Mouse (Mus musculus) midbrain, embryonic 12.5 days (tissue): ENCODE measurements around the gene Wapl. TPM values are rescaled to one million over a fixed set of nuclear protein-coding genes. Genes with fewer than 3 reads are reported as not detected.

Experiments
- ATAC-seq: fragments of 200-750 bp; cut with Nextera tagmentation; 2 replicates; pipeline ENCODE4 v1.8.0; 2017; ENCODE audit warnings: low read depth, moderate TSS enrichment, moderate library complexity; ENCODE audit not compliant: low FRiP score
- H3K27ac ChIP-seq: fragments of 300-500 bp; sonication (generic); replicated peaks from 2 replicates; pipeline ENCODE4 v1.5.1; 2016; ENCODE audit warnings: mild to moderate bottlenecking
- H3K27me3 ChIP-seq: fragments of 300-500 bp; sonication (generic); 2 replicates; pipeline ENCODE4 v1.6.1; 2016; ENCODE audit warnings: mild to moderate bottlenecking
- H3K36me3 ChIP-seq: fragments of 300-500 bp; sonication (generic); 2 replicates; pipeline ENCODE4 v1.6.1; 2016
- H3K4me1 ChIP-seq: fragments of 300-500 bp; sonication (generic); 2 replicates; pipeline ENCODE4 v1.6.1; 2016
- H3K4me2 ChIP-seq: fragments of 300-500 bp; sonication (generic); replicated peaks from 2 replicates; pipeline ENCODE4 v1.6.1; 2016; ENCODE audit warnings: mild to moderate bottlenecking, moderate library complexity
- H3K4me3 ChIP-seq: fragments of 300-500 bp; sonication (generic); 2 replicates; pipeline ENCODE4 v1.5.1; 2016; ENCODE audit warnings: mild to moderate bottlenecking
- H3K9ac ChIP-seq: fragments of 300-500 bp; sonication (generic); replicated peaks from 2 replicates; pipeline ENCODE4 v1.6.1; 2016; ENCODE audit warnings: mild to moderate bottlenecking, moderate library complexity
- H3K9me3 ChIP-seq: fragments of 300-500 bp; sonication (generic); 2 replicates; pipeline ENCODE4 v1.6.1; 2016; ENCODE audit warnings: mild to moderate bottlenecking
- WGBS: fragments of 180-500 bp; shearing (Covaris S2); methylation state at CpG from one replicate; pipeline ENCODE4 v1.1.7; 2016; 5-methylcytosine and 5-hydroxymethylcytosine counted together
- polyA plus RNA-seq: library from polyadenylated mRNA; unstranded; fragments of >200 nt; fragmentation: Nextera tagmentation; extraction: Ambion mirVana; gene quantifications from 2 replicates; pipeline ENCODE4 v1.2.1, GENCODE M21; 2016

Wapl gene
- polyA plus RNA-seq, 1 experiment from 2014 or later: 34.4 TPM

- H3K9me3 ChIP-seq: no peaks in the 10 kb centered on the region
- H3K27me3 ChIP-seq: no peaks in the 10 kb centered on the region
- no peak overlapping the region for H3K4me2 ChIP-seq
- H3K4me3 ChIP-seq: no peak overlapping the region
- H3K27ac ChIP-seq: no peak overlapping the region
- 93% methylated on average over 2 of the region's 2 CpGs for WGBS
- no peaks in the 10 kb centered on the region for H3K4me1 ChIP-seq
- H3K36me3 ChIP-seq: peaks cover 7% of the 10 kb centered on the region
- ATAC-seq: no peak
- no peak overlapping the region for H3K9ac ChIP-seq
Observed at GRCm38 (mm10) chr14:34710209-34710608, 36.5 kb downstream of the Wapl start.

GRCm38 (mm10) chr14:34712027-34712426, 38.3 kb downstream of the Wapl start:
- H3K4me1 ChIP-seq: no peaks in the 10 kb centered on the region
- H3K36me3 ChIP-seq: peaks cover 7% of the 10 kb centered on the region
- no peak overlapping the region for H3K27ac ChIP-seq
- no peaks in the 10 kb centered on the region for H3K9me3 ChIP-seq
- H3K27me3 ChIP-seq: no peaks in the 10 kb centered on the region
- H3K4me3 ChIP-seq: no peak overlapping the region
- no peak for ATAC-seq
- WGBS: 99% methylated on average over 3 of the region's 3 CpGs
- no peak overlapping the region for H3K4me2 ChIP-seq
- no peak overlapping the region for H3K9ac ChIP-seq

DNA sequence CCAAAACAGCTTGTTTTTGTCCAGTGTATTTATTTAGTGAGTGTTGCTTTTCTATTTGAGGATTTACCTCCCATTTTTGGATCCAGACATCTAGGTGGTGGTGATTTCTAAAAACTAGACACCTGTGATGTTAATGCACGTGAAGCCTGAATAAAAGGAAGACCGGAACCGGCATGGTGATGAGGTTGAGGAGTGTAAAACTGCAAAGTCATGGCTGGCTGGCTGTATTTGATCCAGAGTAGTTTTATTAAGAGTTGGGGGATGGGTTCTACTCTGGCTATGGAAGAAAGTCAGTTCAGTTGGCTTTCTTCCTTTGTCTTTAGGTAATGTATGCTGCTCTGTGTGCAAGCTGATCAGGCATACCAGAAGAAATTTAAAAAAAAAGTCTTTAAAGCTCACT, 39.1 kb downstream of the Wapl start:
- no peak overlapping the region for H3K4me2 ChIP-seq
- H3K4me1 ChIP-seq: no peaks in the 10 kb centered on the region
- peaks cover 7% of the 10 kb centered on the region for H3K36me3 ChIP-seq
- no peaks in the 10 kb centered on the region for H3K27me3 ChIP-seq
- no peak overlapping the region for H3K27ac ChIP-seq
- H3K9ac ChIP-seq: no peak overlapping the region
- H3K9me3 ChIP-seq: no peaks in the 10 kb centered on the region
- H3K4me3 ChIP-seq: no peak overlapping the region
- no peak for ATAC-seq
- 76% methylated on average over 3 of the region's 3 CpGs for WGBS

DNA sequence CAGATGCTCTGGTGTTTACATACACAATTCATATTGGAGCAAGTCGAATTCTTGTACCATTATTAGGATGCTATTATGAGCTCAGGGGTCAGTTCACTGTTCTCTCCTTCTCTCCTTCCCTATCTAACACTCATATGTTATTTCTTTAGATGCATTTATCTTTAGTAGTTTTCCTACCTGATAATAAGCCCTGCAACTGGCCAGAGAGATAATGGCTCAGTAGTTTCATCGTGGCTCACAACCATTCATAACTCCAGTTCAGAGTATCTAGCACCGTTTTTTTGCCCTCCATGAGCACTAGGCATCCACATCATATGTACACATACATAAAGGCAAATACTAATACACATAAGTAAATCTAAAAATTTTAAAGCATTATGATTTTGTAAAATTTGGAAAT, 44.4 kb downstream of the Wapl start:
- Histone ChIP-seq H3K27me3 (no peaks in the 10 kb centered on the region), H3K4me2 (no peak overlapping the region), H3K9me3 (no peaks in the 10 kb centered on the region), H3K9ac (no peak overlapping the region), H3K4me3 (no peak overlapping the region), H3K36me3 (peaks cover 7% of the 10 kb centered on the region; the same call in 1 of the 2 replicates), H3K4me1 (no peaks in the 10 kb centered on the region), H3K27ac (no peak overlapping the region)
- 95% methylated on average over 3 of the region's 3 CpGs for WGBS
- no peak for ATAC-seq

DNA sequence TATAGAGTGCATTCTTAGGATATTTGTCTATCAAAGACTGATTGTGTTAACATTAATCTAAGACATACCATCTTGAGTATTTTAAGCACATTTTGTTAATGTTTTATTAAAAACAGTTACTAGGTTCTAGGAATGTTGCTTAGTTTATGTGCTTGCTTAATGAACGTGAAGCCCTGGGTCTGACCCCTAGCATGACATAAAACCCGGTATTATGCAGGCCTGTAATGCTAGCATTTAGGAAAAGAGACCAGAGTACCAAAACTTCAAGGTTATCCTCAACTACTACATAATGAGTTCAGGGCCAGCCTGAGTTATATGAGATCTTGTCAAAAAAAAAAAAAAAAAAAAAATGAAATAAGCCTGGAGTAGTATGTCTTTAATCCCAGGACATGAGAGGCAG, 54.0 kb downstream of the Wapl start:
- H3K9ac ChIP-seq: no peak overlapping the region
- no peaks in the 10 kb centered on the region for H3K4me1 ChIP-seq
- no peak overlapping the region for H3K4me3 ChIP-seq
- no peak overlapping the region for H3K4me2 ChIP-seq
- H3K27ac ChIP-seq: no peak overlapping the region
- peaks cover 29% of the 10 kb centered on the region for H3K36me3 ChIP-seq
- no peak for ATAC-seq
- 96% methylated on average over 2 of the region's 2 CpGs for WGBS
- no peaks in the 10 kb centered on the region for H3K9me3 ChIP-seq
- H3K27me3 ChIP-seq: no peaks in the 10 kb centered on the region

DNA sequence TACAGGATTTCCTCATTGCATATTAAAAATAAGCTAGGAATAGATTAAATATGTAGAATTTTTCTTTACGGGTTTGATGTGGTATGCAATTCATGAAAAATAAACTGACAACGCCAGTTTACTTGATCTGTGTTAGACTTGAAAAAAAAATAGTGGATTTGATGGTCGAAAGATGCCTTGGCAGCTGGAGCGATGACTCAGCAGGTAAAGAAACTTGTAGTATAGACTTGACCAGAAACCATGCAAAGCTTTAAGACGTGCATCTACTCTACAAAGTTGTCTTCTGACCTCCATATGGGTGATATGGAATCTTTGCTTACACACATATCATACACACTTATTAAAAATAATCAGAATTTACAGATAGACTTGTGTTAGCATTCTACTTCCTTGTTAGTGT, 61.7 kb downstream of the Wapl start:
- Histone ChIP-seq H3K36me3 (peaks cover 30% of the 10 kb centered on the region), H3K9me3 (no peaks in the 10 kb centered on the region), H3K27me3 (no peaks in the 10 kb centered on the region), H3K4me1 (no peaks in the 10 kb centered on the region), H3K9ac (no peak overlapping the region), H3K4me3 (no peak overlapping the region), H3K4me2 (no peak overlapping the region), H3K27ac (no peak overlapping the region)
- ATAC-seq: no peak
- 96% methylated on average over 5 of the region's 5 CpGs for WGBS

- H3K4me1 ChIP-seq: no peaks in the 10 kb centered on the region
- peaks cover 43% of the 10 kb centered on the region for H3K36me3 ChIP-seq
- H3K4me3 ChIP-seq: no peak overlapping the region
- no peak overlapping the region for H3K27ac ChIP-seq
- ATAC-seq: no peak
- H3K9ac ChIP-seq: no peak overlapping the region
- H3K27me3 ChIP-seq: no peaks in the 10 kb centered on the region
- H3K9me3 ChIP-seq: no peaks in the 10 kb centered on the region
- H3K4me2 ChIP-seq: no peak overlapping the region
- WGBS: 100% methylated on average over 1 of the region's 1 CpGs
Observed at GRCm38 (mm10) chr14:34745401-34745800, 71.7 kb downstream of the Wapl start.

GRCm38 (mm10) chr14:34755731-34756130, 82.0 kb downstream of the Wapl start:
- ATAC-seq: no peak
- no peaks in the 10 kb centered on the region for H3K9me3 ChIP-seq
- 72% methylated on average over 3 of the region's 3 CpGs for WGBS
- H3K4me3 ChIP-seq: no peak overlapping the region
- no peak overlapping the region for H3K4me2 ChIP-seq
- no peaks in the 10 kb centered on the region for H3K4me1 ChIP-seq
- peaks cover 5% of the 10 kb centered on the region; the same call in 1 of the 2 replicates for H3K36me3 ChIP-seq
- no peak overlapping the region for H3K27ac ChIP-seq
- no peaks in the 10 kb centered on the region for H3K27me3 ChIP-seq
- H3K9ac ChIP-seq: no peak overlapping the region

DNA sequence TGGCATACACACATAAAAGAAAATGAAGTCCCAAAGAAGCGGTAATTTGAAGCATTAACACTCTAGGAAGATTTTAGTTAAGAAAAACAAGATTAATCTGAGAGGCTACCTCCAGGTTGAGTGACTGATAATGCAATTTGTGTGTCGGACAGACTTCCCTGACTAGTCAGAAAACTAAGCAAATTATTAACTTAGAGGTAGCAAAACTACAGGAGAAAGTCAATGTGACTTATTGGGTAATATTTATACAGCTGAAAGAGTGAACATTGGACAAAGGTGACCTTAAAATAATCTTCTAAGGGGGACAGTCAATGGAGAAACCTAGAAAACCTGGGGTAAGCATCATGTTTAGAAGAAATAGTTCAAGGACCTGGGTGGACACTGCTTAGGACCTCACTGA, 86.2 kb downstream of the Wapl start:
- WGBS: 78% methylated on average over 2 of the region's 2 CpGs

GRCm38 (mm10) chr14:34761082-34761959, 87.6 kb downstream of the Wapl start:
- ATAC-seq: no peak
- Histone ChIP-seq H3K4me1 (no peaks in the 10 kb centered on the region), H3K27ac (no peak overlapping the region), H3K36me3 (no peaks in the 10 kb centered on the region), H3K9me3 (no peaks in the 10 kb centered on the region), H3K4me3 (no peak overlapping the region), H3K27me3 (no peaks in the 10 kb centered on the region), H3K9ac (no peak overlapping the region), H3K4me2 (no peak overlapping the region)
- WGBS: 93% methylated on average over 9 of the region's 9 CpGs

More for the DNA sequence above, 86.2 kb downstream of the Wapl start:
- Histone ChIP-seq H3K9ac (no peak overlapping the region), H3K36me3 (no peaks in the 10 kb centered on the region), H3K4me3 (no peak overlapping the region), H3K4me2 (no peak overlapping the region), H3K27ac (no peak overlapping the region), H3K4me1 (no peaks in the 10 kb centered on the region), H3K9me3 (no peaks in the 10 kb centered on the region), H3K27me3 (no peaks in the 10 kb centered on the region)
- no peak for ATAC-seq

DNA sequence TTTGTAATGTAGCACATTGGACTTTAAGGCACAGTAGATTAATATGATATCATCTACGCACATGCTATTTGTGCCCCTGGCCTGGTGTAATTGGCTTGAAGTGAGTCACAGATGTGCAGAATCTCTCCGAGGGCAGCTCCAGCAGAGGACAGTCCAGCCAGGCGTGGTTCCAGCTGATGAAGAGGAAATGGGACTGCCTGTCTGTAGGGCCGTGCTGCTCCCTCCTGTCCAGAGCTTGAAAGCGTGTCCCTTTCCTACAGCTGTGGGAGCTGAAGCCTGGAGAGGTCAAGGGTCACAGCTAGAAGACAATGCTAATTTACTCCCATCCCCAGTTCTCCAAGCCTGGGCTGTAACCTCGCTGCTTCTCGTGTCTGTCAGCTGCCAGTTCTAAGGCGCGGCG, 89.0 kb downstream of the Wapl start:
- Histone ChIP-seq H3K9me3 (no peaks in the 10 kb centered on the region), H3K27me3 (no peaks in the 10 kb centered on the region), H3K9ac (no peak overlapping the region), H3K4me1 (no peaks in the 10 kb centered on the region), H3K4me3 (no peak overlapping the region), H3K4me2 (no peak overlapping the region), H3K27ac (no peak overlapping the region), H3K36me3 (no peaks in the 10 kb centered on the region)
- ATAC-seq: no peak
- WGBS: 51% methylated on average over 10 of the region's 10 CpGs

- no peaks in the 10 kb centered on the region for H3K27me3 ChIP-seq
- no peak for ATAC-seq
- no peak overlapping the region for H3K9ac ChIP-seq
- H3K9me3 ChIP-seq: no peaks in the 10 kb centered on the region
- WGBS: 66% methylated on average over 10 of the region's 10 CpGs
- H3K36me3 ChIP-seq: no peaks in the 10 kb centered on the region
- H3K4me2 ChIP-seq: no peak overlapping the region
- H3K27ac ChIP-seq: no peak overlapping the region
- H3K4me3 ChIP-seq: no peak overlapping the region
- H3K4me1 ChIP-seq: peaks cover 2% of the 10 kb centered on the region
Observed at GRCm38 (mm10) chr14:34763771-34764539, 90.2 kb downstream of the Wapl start.
